9 mouse cellular contexts compared by ENCODE assay signal in genomic region chr2:145233547-145234398, GRCm38 (mm10).
DNase-seq lines count a peak whose midpoint lies in the region; ATAC-seq and TF ChIP-seq lines count a peak whose summit lies in the region.
"Had no signal": no experiment of that assay in that cellular context is flagged by ENCODE, and none has a peak within 500 bp of the region (broad histone marks: within the 10 kb centered on the region; RNA-seq: fewer than 3 reads in every experiment).

No protein-coding gene starts in this region.

- no peak overlapping the region for H3K4me2 ChIP-seq in embryonic facial prominence, embryonic 15.5 days (replicated peaks)
- H3K4me2 ChIP-seq in heart, embryonic 15.5 days: peak overlapping the region; percentile 50
- peak overlapping the region; percentile 15; the same call in 1 of the 2 replicates for H3K4me2 ChIP-seq in liver, embryonic 16.5 days (ENCODE audit: low read depth, low read length)
- H3K4me2 ChIP-seq: neural tube, embryonic 12.5 days had no signal

- H3K27me3 ChIP-seq in embryonic facial prominence, embryonic 15.5 days: no peaks in the 10 kb centered on the region
- no peaks in the 10 kb centered on the region for H3K27me3 ChIP-seq in heart, embryonic 15.5 days
- no peaks in the 10 kb centered on the region for H3K27me3 ChIP-seq in liver, embryonic 16.5 days (ENCODE audit: control insufficient read depth, insufficient read depth, low read depth, low read length)
- H3K27me3 ChIP-seq in small intestine, adult 2 months (ENCODE audit: control insufficient read depth, insufficient read depth, low read length): no peaks in the 10 kb centered on the region
- H3K27me3 ChIP-seq: neural tube, embryonic 12.5 days had no signal

- no peak overlapping the region for H3K9ac ChIP-seq in embryonic facial prominence, embryonic 15.5 days
- H3K9ac ChIP-seq in heart, embryonic 15.5 days: no peak overlapping the region
- H3K9ac ChIP-seq in liver, embryonic 16.5 days (ENCODE audit: low read depth, low read length): no peak overlapping the region; the same call in 1 of the 2 replicates
- H3K9ac ChIP-seq: neural tube, embryonic 12.5 days had no signal

- H3K9me3 ChIP-seq in embryonic facial prominence, embryonic 15.5 days (replicated peaks): no peaks in the 10 kb centered on the region
- no peaks in the 10 kb centered on the region for H3K9me3 ChIP-seq in heart, embryonic 15.5 days (replicated peaks)
- no peaks in the 10 kb centered on the region for H3K9me3 ChIP-seq in liver, embryonic 16.5 days (replicated peaks; ENCODE audit: control insufficient read depth, low read length)
- H3K9me3 ChIP-seq: neural tube, embryonic 12.5 days had no signal

- WGBS in embryonic facial prominence, embryonic 15.5 days: 51% methylated on average over 7 of the region's 7 CpGs
- WGBS in heart, embryonic 15.5 days: 2% methylated on average over 7 of the region's 7 CpGs
- 9% methylated on average over 7 of the region's 7 CpGs for WGBS in liver, embryonic 16.5 days (ENCODE audit: insufficient replicate concordance)
- WGBS in small intestine, adult 2 months: 3% methylated on average over 7 of the region's 7 CpGs

- ATAC-seq in cerebellum, adult (ENCODE audit: insufficient number of reproducible peaks, low FRiP score, low TSS enrichment): peak; percentile 36; the same call in 1 of the 2 replicates
- peak; percentile 77 for ATAC-seq in embryonic facial prominence, embryonic 15.5 days (ENCODE audit: insufficient number of reproducible peaks, low FRiP score, low TSS enrichment, low read depth)
- ATAC-seq in heart, embryonic 15.5 days (replicated peaks; ENCODE audit: insufficient number of reproducible peaks, insufficient read depth, low FRiP score, low read depth): peak; percentile 68
- 0 out of 2 replicates have a peak, but pooled peaks have one; percentile 4 for ATAC-seq in liver, embryonic 16.5 days (ENCODE audit: low read depth)

- no peak overlapping the region for H3K4me3 ChIP-seq in embryonic facial prominence, embryonic 15.5 days (replicated peaks)
- H3K4me3 ChIP-seq in heart, embryonic 15.5 days: no peak overlapping the region
- H3K4me3 ChIP-seq in liver, embryonic 16.5 days (ENCODE audit: low read depth, low read length): no peak overlapping the region
- peak overlapping the region; percentile 20; the same call in 1 of the 2 replicates for H3K4me3 ChIP-seq in small intestine, adult 2 months (ENCODE audit: low read depth, low read length)
- H3K4me3 ChIP-seq: neural tube, embryonic 12.5 days had no signal

- no peak for DNase-seq in cerebellum, adult 11 months
- peak; percentile 87 for DNase-seq in 416B (ENCODE audit: low read depth)
- DNase-seq in kidney, postnatal 25 days: peak; percentile 74 to 79

- H3K36me3 ChIP-seq in embryonic facial prominence, embryonic 15.5 days: no peaks in the 10 kb centered on the region
- H3K36me3 ChIP-seq in heart, embryonic 15.5 days: no peaks in the 10 kb centered on the region
- H3K36me3 ChIP-seq in liver, embryonic 16.5 days (ENCODE audit: control insufficient read depth, insufficient read depth): no peaks in the 10 kb centered on the region
- H3K36me3 ChIP-seq in small intestine, adult 2 months (ENCODE audit: control insufficient read depth, insufficient read depth, low read length): no peaks in the 10 kb centered on the region
- H3K36me3 ChIP-seq: neural tube, embryonic 12.5 days had no signal

- 0 out of 2 replicates have a peak, but pooled peaks cover 14% of the 10 kb centered on the region for H3K4me1 ChIP-seq in embryonic facial prominence, embryonic 15.5 days
- peaks cover 25% of the 10 kb centered on the region for H3K4me1 ChIP-seq in heart, embryonic 15.5 days (replicated peaks)
- H3K4me1 ChIP-seq in liver, embryonic 16.5 days (ENCODE audit: control insufficient read depth, low read depth, low read length): peaks cover 12% of the 10 kb centered on the region
- H3K4me1 ChIP-seq in small intestine, adult 2 months (ENCODE audit: control insufficient read depth, insufficient read depth, insufficient read length, low read length): peaks cover 4% of the 10 kb centered on the region; the same call in 1 of the 2 replicates
- H3K4me1 ChIP-seq: neural tube, embryonic 12.5 days had no signal

- no peak for TF ChIP-seq CTCF in small intestine, adult 2 months (IDR thresholded peaks at IDR 0.05; ENCODE audit: extremely low read depth, insufficient read length, insufficient replicate concordance, low read depth, low read length)

- no peak for TF ChIP-seq POLR2A in small intestine, adult 2 months (IDR thresholded peaks at IDR 0.05; ENCODE audit: low read depth, low read length)

- H3K27ac ChIP-seq in embryonic facial prominence, embryonic 15.5 days (replicated peaks): peak overlapping the region; percentile 36
- H3K27ac ChIP-seq in heart, embryonic 15.5 days: peak overlapping the region; percentile 76
- peak overlapping the region; percentile 80 for H3K27ac ChIP-seq in liver, embryonic 16.5 days (ENCODE audit: low read length)
- peak overlapping the region; percentile 70 for H3K27ac ChIP-seq in small intestine, adult 2 months (ENCODE audit: insufficient read depth, low read depth, low read length)
- H3K27ac ChIP-seq: neural tube, embryonic 12.5 days had no signal

Comparison
In these comparisons a context has a peak if more than half of its experiments do, and no peak if none do; other contexts are left out.
1. ATAC-seq: peak in every context shown above with its lines; median percentile 77 in embryonic facial prominence, embryonic 15.5 days; 68 in heart, embryonic 15.5 days; 36 in cerebellum, adult; 4 in liver, embryonic 16.5 days.